Comparison of ENCODE assay signal across 9 mouse cellular contexts in the genomic region with DNA sequence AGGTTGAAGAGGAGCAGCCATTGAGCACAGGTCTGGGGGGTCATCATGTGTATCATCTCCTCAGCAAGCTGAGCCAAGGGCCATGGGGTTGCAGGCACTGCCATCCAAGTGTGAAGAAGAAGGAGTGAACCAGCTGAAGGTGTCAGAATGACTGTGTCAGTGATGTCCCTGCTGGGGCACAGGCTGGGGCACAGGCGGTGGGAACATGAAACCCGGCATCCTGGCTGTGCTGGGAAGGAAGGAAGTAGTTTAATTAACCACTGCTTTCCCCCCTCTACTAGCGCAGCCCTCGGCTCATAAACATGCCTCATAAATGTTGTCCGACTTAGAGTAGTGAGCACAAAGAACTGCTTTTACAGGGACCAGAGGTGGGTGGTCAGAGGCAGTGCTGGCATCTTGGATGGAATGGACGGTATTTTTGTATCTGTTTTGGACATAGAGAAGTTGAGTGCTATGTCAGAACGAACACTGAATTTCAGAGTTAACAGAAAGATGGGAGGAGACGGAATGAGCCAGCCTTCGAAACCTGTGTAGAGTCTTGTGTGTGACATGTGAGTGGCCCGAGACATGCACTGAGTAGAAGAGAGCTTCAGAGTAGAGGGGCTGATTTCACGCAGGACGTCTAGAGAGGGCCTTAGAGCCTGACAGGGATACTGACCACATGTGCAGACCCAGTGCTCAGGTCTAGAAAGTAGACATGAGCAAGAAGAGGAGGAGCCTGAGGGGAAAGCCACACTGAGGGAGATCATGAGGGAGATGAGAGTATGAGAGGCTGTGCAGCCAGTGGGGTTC. TPM values are rescaled to one million over a fixed set of nuclear protein-coding genes. Genes with fewer than 3 reads are reported as not detected.
DNase-seq lines count a peak whose midpoint lies in the region; ATAC-seq and TF ChIP-seq lines count a peak whose summit lies in the region.
"Had no signal": no experiment of that assay in that cellular context is flagged by ENCODE, and none has a peak within 500 bp of the region (broad histone marks: within the 10 kb centered on the region; RNA-seq: fewer than 3 reads in every experiment).

No protein-coding gene starts in this region.

- no peaks in the 10 kb centered on the region for H3K27me3 ChIP-seq in forebrain, embryonic 10.5 days (ENCODE audit: poor library complexity, severe bottlenecking)
- no peaks in the 10 kb centered on the region for H3K27me3 ChIP-seq in forebrain, embryonic 14.5 days (replicated peaks; ENCODE audit: control insufficient read depth, insufficient read depth, low read length)
- H3K27me3 ChIP-seq in kidney, postnatal 0 days (ENCODE audit: insufficient read depth, low read length) = no peaks in the 10 kb centered on the region
- no peaks in the 10 kb centered on the region for H3K27me3 ChIP-seq in embryonic facial prominence, embryonic 12.5 days
- no peaks in the 10 kb centered on the region for H3K27me3 ChIP-seq in limb, embryonic 13.5 days

- DNase-seq in forebrain, embryonic 10.5 days (ENCODE audit: extremely low spot score, low spot score) = no peak
- DNase-seq in forebrain, embryonic 14.5 days (ENCODE audit: low spot score) = no peak
- peak; percentile 88 for DNase-seq in kidney, postnatal 0 days (ENCODE audit: low spot score)
- DNase-seq in kidney, adult 9 months = no peak
- no peak for DNase-seq in testis, postnatal 14 days (ENCODE audit: low spot score)
- no peak for DNase-seq in adrenal gland, adult (ENCODE audit: inconsistent age in 2 of 2, low spot score in 1 of 2)

- peaks cover 43% of the 10 kb centered on the region for H3K4me1 ChIP-seq in forebrain, embryonic 10.5 days
- H3K4me1 ChIP-seq in forebrain, embryonic 14.5 days (ENCODE audit: control insufficient read depth, insufficient read depth, low read length) = peaks cover 20% of the 10 kb centered on the region
- peaks cover 29% of the 10 kb centered on the region for H3K4me1 ChIP-seq in kidney, postnatal 0 days (replicated peaks; ENCODE audit: insufficient read depth, low read length)
- H3K4me1 ChIP-seq in embryonic facial prominence, embryonic 12.5 days = peaks cover 43% of the 10 kb centered on the region
- H3K4me1 ChIP-seq in limb, embryonic 13.5 days = peaks cover 56% of the 10 kb centered on the region

- peaks cover 72% of the 10 kb centered on the region for H3K36me3 ChIP-seq in forebrain, embryonic 10.5 days (replicated peaks)
- peaks cover 27% of the 10 kb centered on the region for H3K36me3 ChIP-seq in forebrain, embryonic 14.5 days (ENCODE audit: control insufficient read depth, insufficient read depth, low read length)
- H3K36me3 ChIP-seq in kidney, postnatal 0 days (ENCODE audit: insufficient read depth, low read length) = peaks cover 11% of the 10 kb centered on the region
- H3K36me3 ChIP-seq in embryonic facial prominence, embryonic 12.5 days = peaks cover 25% of the 10 kb centered on the region
- peaks cover 39% of the 10 kb centered on the region for H3K36me3 ChIP-seq in limb, embryonic 13.5 days

- H3K9ac ChIP-seq in forebrain, embryonic 14.5 days (ENCODE audit: low read length) = no peak overlapping the region
- H3K9ac ChIP-seq in kidney, postnatal 0 days (ENCODE audit: low read depth, low read length) = no peak overlapping the region
- H3K9ac ChIP-seq in embryonic facial prominence, embryonic 12.5 days = no peak overlapping the region
- peak overlapping the region; percentile 57; the same call in 1 of the 2 replicates for H3K9ac ChIP-seq in limb, embryonic 13.5 days

- H3K4me2 ChIP-seq in forebrain, embryonic 14.5 days (ENCODE audit: low read length) = no peak overlapping the region
- H3K4me2 ChIP-seq in kidney, postnatal 0 days (ENCODE audit: low read length) = no peak overlapping the region
- no peak overlapping the region for H3K4me2 ChIP-seq in embryonic facial prominence, embryonic 12.5 days (replicated peaks)
- H3K4me2 ChIP-seq in limb, embryonic 13.5 days (replicated peaks) = peak overlapping the region; percentile 44

- no peaks in the 10 kb centered on the region for H3K9me3 ChIP-seq in forebrain, embryonic 10.5 days
- H3K9me3 ChIP-seq in forebrain, embryonic 14.5 days (replicated peaks; ENCODE audit: control insufficient read depth, low read length) = no peaks in the 10 kb centered on the region
- H3K9me3 ChIP-seq in kidney, postnatal 0 days (replicated peaks; ENCODE audit: low read length) = no peaks in the 10 kb centered on the region
- H3K9me3 ChIP-seq in embryonic facial prominence, embryonic 12.5 days = no peaks in the 10 kb centered on the region
- H3K9me3 ChIP-seq in limb, embryonic 13.5 days = no peaks in the 10 kb centered on the region
- H3K9me3 ChIP-seq: G1E had no signal

- no peak for TF ChIP-seq CTCF in kidney, postnatal 0 days (IDR thresholded peaks at IDR 0.05; ENCODE audit: low read depth)

- H3K27ac ChIP-seq in forebrain, embryonic 10.5 days = 0 out of 2 replicates have a peak overlapping the region, but pooled peaks have one; percentile 35
- no peak overlapping the region for H3K27ac ChIP-seq in forebrain, embryonic 14.5 days (ENCODE audit: low read depth, low read length)
- H3K27ac ChIP-seq in kidney, postnatal 0 days = no peak overlapping the region
- 0 out of 2 replicates have a peak overlapping the region, but pooled peaks have one; percentile 13 for H3K27ac ChIP-seq in embryonic facial prominence, embryonic 12.5 days
- H3K27ac ChIP-seq in limb, embryonic 13.5 days = peak overlapping the region; percentile 76

- ATAC-seq in forebrain, embryonic 14.5 days = no peak
- ATAC-seq in kidney, postnatal 0 days (replicated peaks; ENCODE audit: low FRiP score, low read depth) = peak; percentile 50
- 0 out of 2 replicates have a peak, but pooled peaks have one; percentile 31 for ATAC-seq in embryonic facial prominence, embryonic 12.5 days (ENCODE audit: insufficient number of reproducible peaks, insufficient read depth, low FRiP score, low TSS enrichment)
- peak; percentile 60 for ATAC-seq in limb, embryonic 13.5 days (ENCODE audit: low FRiP score, low read depth)

- WGBS in forebrain, embryonic 10.5 days = 80% methylated on average over 12 of the region's 12 CpGs
- 80% methylated on average over 12 of the region's 12 CpGs for WGBS in forebrain, embryonic 14.5 days
- WGBS in kidney, postnatal 0 days = 30% methylated on average over 12 of the region's 12 CpGs
- 42% methylated on average over 12 of the region's 12 CpGs for whole genome bisulfite sequencing in embryonic facial prominence, embryonic 12.5 days
- WGBS in limb, embryonic 13.5 days = 14% methylated on average over 12 of the region's 12 CpGs

- no peak overlapping the region for H3K4me3 ChIP-seq in forebrain, embryonic 10.5 days
- H3K4me3 ChIP-seq in forebrain, embryonic 14.5 days (ENCODE audit: low read depth, low read length) = no peak overlapping the region
- no peak overlapping the region for H3K4me3 ChIP-seq in kidney, postnatal 0 days (replicated peaks; ENCODE audit: low read depth, low read length)
- no peak overlapping the region for H3K4me3 ChIP-seq in embryonic facial prominence, embryonic 12.5 days
- no peak overlapping the region for H3K4me3 ChIP-seq in limb, embryonic 13.5 days

RNA-seq across cellular contexts. Expression of a gene that starts 31.4 kb away (rescaled TPM):
- 14.4 and 14.5 TPM in 2 replicates for polyA plus RNA-seq in forebrain, embryonic 10.5 days (2016; fragmentation: Nextera tagmentation; extraction: Ambion mirVana)
- 16.8 and 17.5 TPM in 2 replicates for polyA plus RNA-seq in forebrain, embryonic 14.5 days (2014; fragmentation: Nextera tagmentation; extraction: Ambion mirVana)
- polyA plus RNA-seq in kidney, postnatal 0 days (2015; fragmentation: Nextera tagmentation; extraction: Ambion mirVana) = 18.2 and 24.1 TPM in 2 replicates
- 22.8 and 24.8 TPM in 2 replicates for polyA plus RNA-seq in embryonic facial prominence, embryonic 12.5 days (2016; fragmentation: Nextera tagmentation; extraction: Ambion mirVana)
- polyA plus RNA-seq in limb, embryonic 13.5 days (2015; fragmentation: Nextera tagmentation; extraction: Ambion mirVana) = 23.7 and 24.5 TPM in 2 replicates

Comparison
In these comparisons a context has a peak if more than half of its experiments do, and no peak if none do; other contexts are left out.
1. H3K27ac ChIP-seq: peak in forebrain, embryonic 10.5 days (single experiment), embryonic facial prominence, embryonic 12.5 days (single experiment) and limb, embryonic 13.5 days (single experiment); none in forebrain, embryonic 14.5 days (single experiment) and kidney, postnatal 0 days (single experiment).